Mouse (Mus musculus) liver, embryonic 15.5 days (tissue): ENCODE results near the gene Ercc6l2. TPM values are rescaled to one million over a fixed set of nuclear protein-coding genes. Genes with fewer than 3 reads are reported as not detected.
"Not testable (repeated sequence)": the region's sequence is repeated elsewhere in the genome, so short reads cannot be mapped to it uniquely, and the experiment has no call there.

ENCODE experiments used
- ATAC-seq: fragments of 200-750 bp; cut with Nextera tagmentation; 2 replicates; pipeline ENCODE4 v1.8.0; 2017; ENCODE audit warnings: moderate number of reproducible peaks, mild to moderate bottlenecking, moderate library complexity; ENCODE audit not compliant: insufficient read depth
- H3K27ac ChIP-seq: fragments of 300-500 bp; sonication (generic); replicated peaks from 2 replicates; pipeline ENCODE4 v1.5.1; 2015; ENCODE audit warnings: mild to moderate bottlenecking, inconsistent platforms
- H3K27me3 ChIP-seq: fragments of 300-500 bp; sonication (generic); 2 replicates; pipeline ENCODE4 v1.6.1; 2015; ENCODE audit warnings: mild to moderate bottlenecking, inconsistent platforms
- H3K36me3 ChIP-seq: fragments of 300-500 bp; sonication (generic); replicated peaks from 2 replicates; pipeline ENCODE4 v1.6.1; 2015; ENCODE audit warnings: moderate library complexity, mild to moderate bottlenecking, inconsistent platforms
- H3K4me1 ChIP-seq: fragments of 300-500 bp; sonication (generic); replicated peaks from 2 replicates; pipeline ENCODE4 v1.6.1; 2015; ENCODE audit warnings: inconsistent platforms
- H3K4me2 ChIP-seq: fragments of 300-500 bp; sonication (generic); 2 replicates; pipeline ENCODE4 v1.6.1; 2015; ENCODE audit warnings: moderate library complexity, mild to moderate bottlenecking, inconsistent platforms
- H3K4me3 ChIP-seq: fragments of 300-500 bp; sonication (generic); replicated peaks from 2 replicates; pipeline ENCODE4 v1.5.1; 2015; ENCODE audit warnings: mild to moderate bottlenecking, inconsistent platforms
- H3K9ac ChIP-seq: fragments of 300-500 bp; sonication (generic); 2 replicates; pipeline ENCODE4 v1.6.1; 2015; ENCODE audit warnings: moderate library complexity, mild to moderate bottlenecking, inconsistent platforms
- H3K9me3 ChIP-seq: fragments of 300-500 bp; sonication (generic); replicated peaks from 2 replicates; pipeline ENCODE4 v1.6.1; 2016; ENCODE audit warnings: inconsistent platforms
- WGBS: fragments of 180-500 bp; shearing (Covaris S2); methylation state at CpG from one replicate; pipeline ENCODE4 v1.1.7; 2015; ENCODE audit warnings: mixed read lengths; ENCODE audit not compliant: insufficient replicate concordance; 5-methylcytosine and 5-hydroxymethylcytosine counted together
- polyA plus RNA-seq: library from polyadenylated mRNA; unstranded; fragments of >200 nt; fragmentation: Nextera tagmentation; extraction: Ambion mirVana; gene quantifications from 2 replicates; pipeline ENCODE4 v1.2.1, GENCODE M21; 2015

The Ercc6l2 gene
- polyA plus RNA-seq, 1 experiment from 2014 or later = 7.9 TPM

DNA sequence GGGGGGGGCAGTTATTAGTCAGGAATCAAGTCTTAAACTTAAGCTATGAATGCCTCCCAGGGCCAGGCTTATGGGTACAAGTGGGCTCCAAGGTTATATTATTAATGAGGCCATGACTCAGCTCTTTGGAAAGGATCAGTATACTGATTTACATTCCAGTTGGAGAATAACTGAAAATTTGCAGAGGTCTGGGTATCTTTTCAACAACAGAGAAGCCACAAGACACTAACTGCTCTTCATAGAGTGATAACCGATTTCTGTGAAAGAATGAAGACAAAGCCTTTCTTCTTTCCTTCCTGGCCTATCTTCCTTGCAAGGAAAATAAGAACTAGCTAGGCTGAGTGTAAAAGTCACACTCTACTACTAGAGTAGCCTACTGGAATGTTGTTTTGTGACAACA is 100.6 kb downstream of the Ercc6l2 start:
- H3K4me3 ChIP-seq = no peak overlapping the region
- H3K9me3 ChIP-seq = no peaks in the 10 kb centered on the region
- WGBS = 16% methylated on average over 1 of the region's 1 CpGs
- no peaks in the 10 kb centered on the region for H3K27me3 ChIP-seq
- H3K4me1 ChIP-seq = peaks cover 30% of the 10 kb centered on the region; the same call in 1 of the 2 replicates
- no peak; the same call in 1 of the 2 replicates for ATAC-seq
- H3K36me3 ChIP-seq = no peaks in the 10 kb centered on the region
- no peak overlapping the region for H3K9ac ChIP-seq
- 0 out of 2 replicates have a peak overlapping the region, but pooled peaks have one; percentile 33 for H3K27ac ChIP-seq
- H3K4me2 ChIP-seq = no peak overlapping the region

DNA sequence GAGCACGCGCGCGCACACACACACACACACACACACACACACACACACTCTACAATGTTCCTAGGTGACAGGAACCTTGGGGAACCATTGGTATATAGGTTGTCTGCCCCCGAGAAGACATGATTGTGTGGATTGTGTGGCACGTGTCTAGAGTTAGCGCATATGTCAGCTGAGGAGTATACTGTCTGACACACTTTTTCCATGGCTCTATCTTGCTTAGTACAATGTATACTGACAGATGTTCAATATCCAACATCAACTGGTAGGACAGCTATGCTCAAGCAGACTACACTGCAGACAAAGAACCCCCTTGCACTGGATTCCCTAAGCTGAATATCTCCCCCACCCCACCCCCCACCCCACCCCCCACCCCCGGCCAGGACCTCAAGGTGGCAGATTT is 101.5 kb downstream of the Ercc6l2 start:
- Histone ChIP-seq H3K9me3 (no peaks in the 10 kb centered on the region), H3K36me3 (no peaks in the 10 kb centered on the region), H3K27ac (no peak overlapping the region), H3K27me3 (no peaks in the 10 kb centered on the region), H3K4me3 (no peak overlapping the region), H3K4me2 (no peak overlapping the region), H3K4me1 (peaks cover 30% of the 10 kb centered on the region; the same call in 1 of the 2 replicates), H3K9ac (no peak overlapping the region)
- WGBS = 79% methylated on average over 8 of the region's 8 CpGs
- ATAC-seq = no peak

DNA sequence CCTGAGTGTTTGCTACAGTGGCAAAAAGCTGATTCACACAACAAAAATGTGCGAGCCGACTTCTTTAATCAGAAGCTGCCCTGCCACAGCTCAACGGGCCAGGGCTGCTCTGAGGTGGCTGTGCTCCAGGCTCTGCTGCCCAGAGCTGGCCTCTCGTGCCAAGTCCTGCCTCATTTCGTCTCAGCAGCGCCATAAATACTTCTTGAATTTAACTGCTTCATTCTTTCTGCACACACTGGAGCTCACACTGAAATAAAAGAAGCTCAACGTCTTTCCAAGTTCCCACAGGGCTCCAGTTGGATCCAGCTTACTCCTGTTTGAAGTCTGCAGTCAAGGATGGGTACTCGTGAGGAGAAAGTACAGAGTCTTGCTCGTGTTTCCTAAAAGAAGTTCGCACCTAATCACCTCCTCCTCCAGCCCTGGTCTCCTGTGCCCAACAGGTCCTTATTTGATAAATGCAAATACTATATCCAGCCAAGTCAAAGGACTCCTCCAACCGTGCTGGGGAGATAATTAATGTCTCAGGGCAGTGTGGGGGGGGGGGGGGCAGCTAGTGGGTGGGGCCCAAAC is 102.2 kb downstream of the Ercc6l2 start:
- H3K4me3 ChIP-seq = no peak overlapping the region
- no peak overlapping the region for H3K9ac ChIP-seq
- no peaks in the 10 kb centered on the region for H3K9me3 ChIP-seq
- 31% methylated on average over 11 of the region's 11 CpGs for WGBS
- no peaks in the 10 kb centered on the region for H3K27me3 ChIP-seq
- no peaks in the 10 kb centered on the region for H3K36me3 ChIP-seq
- 0 out of 2 replicates have a peak overlapping the region, but pooled peaks have one; percentile 15 for H3K27ac ChIP-seq
- peaks cover 30% of the 10 kb centered on the region; the same call in 1 of the 2 replicates for H3K4me1 ChIP-seq
- peak; percentile 58 for ATAC-seq
- H3K4me2 ChIP-seq = peak overlapping the region; percentile 2; the same call in 1 of the 2 replicates

DNA sequence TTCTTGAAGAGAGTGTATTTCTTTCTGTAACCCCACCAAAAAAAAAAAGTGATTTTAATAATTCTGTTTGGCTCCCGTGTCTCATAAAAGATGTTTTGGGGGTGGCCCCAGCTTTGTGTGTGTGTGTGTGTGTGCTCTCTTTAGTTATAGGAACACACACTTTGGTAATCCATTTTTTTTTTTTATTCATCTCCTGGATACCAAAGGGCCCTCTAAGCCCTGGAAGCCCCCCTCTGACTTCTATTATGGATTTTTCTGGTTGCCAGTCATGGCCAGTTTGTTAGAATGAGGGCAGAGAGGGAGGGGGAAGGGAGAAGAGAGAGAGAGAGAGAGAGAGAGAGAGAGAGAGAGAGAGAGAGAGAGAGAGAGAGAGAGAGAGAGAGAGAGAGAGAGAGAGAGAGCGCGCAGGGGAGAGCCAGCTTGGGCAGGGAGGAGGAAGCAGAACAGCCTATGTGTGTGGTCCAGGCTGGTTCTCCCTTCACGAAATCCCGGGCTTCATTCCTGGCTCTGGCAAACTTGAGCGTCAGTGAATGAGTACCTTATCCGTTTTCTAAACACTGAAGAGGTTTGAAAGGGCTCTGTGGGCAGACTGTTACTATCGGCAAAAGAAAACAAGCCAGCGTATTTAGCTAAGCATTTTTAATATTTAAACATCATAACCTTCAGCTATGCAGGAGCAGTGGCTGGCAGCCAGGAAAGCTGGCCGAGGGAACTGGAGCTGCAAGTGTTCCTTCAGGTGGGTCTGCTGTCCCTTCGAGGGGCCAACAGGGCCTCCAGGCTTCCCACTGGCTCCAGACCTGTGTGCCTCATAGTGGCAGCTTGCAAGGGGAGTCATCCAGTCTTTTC is 103.0 kb downstream of the Ercc6l2 start:
- ATAC-seq = no peak
- H3K27ac ChIP-seq = no peak overlapping the region
- H3K4me3 ChIP-seq = no peak overlapping the region
- H3K4me1 ChIP-seq = peaks cover 30% of the 10 kb centered on the region; the same call in 1 of the 2 replicates
- WGBS = 38% methylated on average over 11 of the region's 11 CpGs
- H3K9me3 ChIP-seq = no peaks in the 10 kb centered on the region
- H3K9ac ChIP-seq = no peak overlapping the region
- H3K27me3 ChIP-seq = no peaks in the 10 kb centered on the region
- no peak overlapping the region; the same call in 1 of the 2 replicates for H3K4me2 ChIP-seq
- no peaks in the 10 kb centered on the region for H3K36me3 ChIP-seq

DNA sequence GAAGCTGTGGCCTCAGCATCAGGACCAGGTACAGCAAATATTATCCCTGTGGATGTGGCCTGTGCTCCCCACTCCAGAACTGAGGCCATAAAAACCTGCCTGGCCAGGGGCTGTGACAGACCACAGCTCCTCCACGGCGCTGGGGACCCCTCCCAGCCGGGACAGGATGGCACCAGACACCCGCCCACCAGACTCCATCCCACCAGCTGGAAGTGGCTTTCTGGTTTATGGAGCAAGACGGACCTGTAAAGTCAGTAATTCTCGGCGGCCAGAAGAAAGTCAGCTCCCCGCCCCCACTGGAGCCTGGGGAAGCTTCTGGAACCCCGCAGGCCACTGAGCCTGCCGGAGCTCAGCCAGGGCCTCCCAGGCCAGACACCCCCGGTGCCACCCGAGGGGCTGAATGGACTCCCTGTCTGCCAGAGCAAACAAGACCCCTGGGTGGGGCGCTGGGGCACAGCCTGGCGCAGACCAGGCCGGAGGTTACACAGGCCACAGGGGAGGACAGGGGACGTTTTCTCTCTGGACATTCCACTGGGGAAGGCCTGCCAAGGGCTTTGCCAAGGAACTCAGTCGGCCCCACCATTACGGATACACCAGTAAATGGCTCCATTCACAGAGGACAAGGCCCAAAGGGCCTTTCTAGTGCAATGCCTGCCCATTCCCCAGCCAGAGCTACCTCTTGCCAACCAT is 103.8 kb downstream of the Ercc6l2 start:
- H3K9me3 ChIP-seq = no peaks in the 10 kb centered on the region
- WGBS = 72% methylated on average over 18 of the region's 18 CpGs
- H3K36me3 ChIP-seq = no peaks in the 10 kb centered on the region
- H3K4me2 ChIP-seq = no peak overlapping the region
- no peak for ATAC-seq
- no peaks in the 10 kb centered on the region for H3K27me3 ChIP-seq
- no peak overlapping the region for H3K4me3 ChIP-seq
- H3K4me1 ChIP-seq = peaks cover 33% of the 10 kb centered on the region; the same call in 1 of the 2 replicates
- H3K27ac ChIP-seq = no peak overlapping the region
- no peak overlapping the region for H3K9ac ChIP-seq

DNA sequence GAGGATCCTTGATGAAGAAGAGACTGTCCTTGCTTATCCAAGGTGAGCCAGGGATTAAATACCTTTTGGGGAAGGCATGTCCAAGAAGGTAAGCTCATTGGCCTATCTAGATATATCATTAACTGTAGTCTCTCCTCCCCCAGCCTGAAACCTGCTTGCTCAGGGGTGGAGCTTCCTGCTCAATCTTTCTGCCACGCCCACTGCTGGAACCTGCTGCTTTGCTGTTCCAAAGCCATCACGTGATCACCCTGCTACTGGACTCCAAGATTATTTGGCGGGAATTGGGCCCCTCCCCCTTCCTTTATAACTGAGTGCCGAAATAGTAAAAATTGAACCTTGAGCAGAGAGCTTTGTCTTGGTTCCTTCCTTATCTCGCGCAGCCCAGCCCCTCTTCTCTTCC is 109.0 kb downstream of the Ercc6l2 start:
- H3K27me3 ChIP-seq, H3K9me3 ChIP-seq, H3K4me1 ChIP-seq, H3K9ac ChIP-seq, ATAC-seq, H3K4me3 ChIP-seq, H3K27ac ChIP-seq, H3K36me3 ChIP-seq, H3K4me2 ChIP-seq: not testable (repeated sequence)
- WGBS = 34% methylated on average over 4 of the region's 6 CpGs

DNA sequence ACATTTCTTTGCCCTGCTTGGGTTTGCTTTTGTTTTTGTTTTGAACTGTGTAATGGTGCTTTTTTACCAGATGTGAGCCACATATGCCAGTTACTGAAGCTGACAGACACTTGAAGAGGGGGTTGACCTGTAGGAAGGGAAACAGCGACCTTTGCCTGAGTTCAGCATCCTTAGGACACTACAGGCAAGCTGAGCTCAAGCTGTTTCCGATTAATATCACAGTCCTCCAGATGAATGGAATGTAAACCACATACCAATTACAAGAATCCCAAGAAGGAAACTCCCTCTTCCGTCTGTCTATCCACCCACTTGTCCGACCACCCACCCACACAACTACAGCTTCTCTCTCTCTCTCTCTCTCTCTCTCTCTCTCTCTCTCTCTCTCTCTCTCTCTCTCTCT is 112.3 kb downstream of the Ercc6l2 start:
- no peaks in the 10 kb centered on the region for H3K27me3 ChIP-seq
- 61% methylated on average over 4 of the region's 4 CpGs for WGBS
- H3K9ac ChIP-seq = no peak overlapping the region
- H3K36me3 ChIP-seq = no peaks in the 10 kb centered on the region
- no peak for ATAC-seq
- H3K4me3 ChIP-seq = no peak overlapping the region
- H3K4me1 ChIP-seq = peaks cover 16% of the 10 kb centered on the region; the same call in 1 of the 2 replicates
- H3K27ac ChIP-seq = no peak overlapping the region
- H3K9me3 ChIP-seq = no peaks in the 10 kb centered on the region
- no peak overlapping the region for H3K4me2 ChIP-seq

DNA sequence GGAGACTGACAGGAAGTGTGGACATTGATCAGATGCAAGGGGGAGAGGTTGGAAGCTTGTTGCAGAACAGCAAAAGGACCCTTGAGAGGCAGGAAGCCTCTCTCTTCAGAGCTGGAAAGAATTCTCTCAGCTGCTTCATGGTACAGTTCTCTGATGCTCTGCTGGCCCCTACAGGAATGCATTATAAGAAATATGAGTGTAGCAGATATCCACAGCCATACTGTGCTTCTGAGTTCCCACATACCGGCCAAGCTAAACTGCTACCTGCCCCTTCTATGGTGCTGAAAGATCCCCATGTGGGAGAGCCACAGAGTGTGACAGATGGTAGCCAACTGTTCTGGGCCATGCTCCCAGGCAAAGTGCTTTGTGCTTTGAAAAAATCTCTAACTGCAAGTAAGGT is 114.3 kb downstream of the Ercc6l2 start:
- Histone ChIP-seq H3K4me3 (no peak overlapping the region), H3K4me1 (peaks cover 12% of the 10 kb centered on the region; the same call in 1 of the 2 replicates), H3K27ac (no peak overlapping the region), H3K9me3 (no peaks in the 10 kb centered on the region), H3K4me2 (no peak overlapping the region), H3K36me3 (no peaks in the 10 kb centered on the region), H3K9ac (no peak overlapping the region), H3K27me3 (no peaks in the 10 kb centered on the region)
- ATAC-seq = no peak
- 54% methylated on average over 1 of the region's 1 CpGs for WGBS

DNA sequence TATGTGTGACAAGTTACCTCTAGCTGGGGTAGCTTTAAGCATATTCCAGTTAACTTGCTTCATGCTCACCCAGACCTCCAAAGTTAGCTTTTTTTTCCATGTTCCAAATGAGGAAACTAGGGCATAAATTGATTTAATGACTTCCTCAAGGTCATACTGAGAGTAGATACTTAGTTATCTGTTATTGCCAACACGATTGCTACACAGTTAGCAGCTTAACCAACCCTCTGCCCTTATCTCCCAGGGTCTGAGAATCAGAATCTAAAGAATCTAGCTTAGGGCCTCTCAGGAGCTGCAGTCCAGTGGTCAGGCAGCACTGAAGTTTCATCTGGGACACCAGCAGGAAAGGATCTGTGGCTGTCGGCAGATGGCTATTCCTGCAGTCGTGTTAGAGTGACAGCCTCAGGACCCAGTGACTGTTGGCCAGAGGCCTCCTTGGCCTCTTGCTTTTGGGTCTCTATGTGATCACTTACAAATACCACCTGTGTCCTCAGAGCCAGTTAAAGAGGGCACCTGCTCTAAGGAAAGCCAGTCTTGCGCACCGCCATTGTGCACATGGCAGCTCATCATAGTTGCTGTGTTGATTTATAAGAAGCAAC is 115.0 kb downstream of the Ercc6l2 start:
- no peak overlapping the region for H3K27ac ChIP-seq
- no peak overlapping the region for H3K4me3 ChIP-seq
- H3K9me3 ChIP-seq = no peaks in the 10 kb centered on the region
- H3K27me3 ChIP-seq = no peaks in the 10 kb centered on the region
- ATAC-seq = no peak
- H3K9ac ChIP-seq = no peak overlapping the region
- peaks cover 12% of the 10 kb centered on the region; the same call in 1 of the 2 replicates for H3K4me1 ChIP-seq
- no peak overlapping the region for H3K4me2 ChIP-seq
- H3K36me3 ChIP-seq = no peaks in the 10 kb centered on the region
- WGBS = 54% methylated on average over 5 of the region's 5 CpGs

DNA sequence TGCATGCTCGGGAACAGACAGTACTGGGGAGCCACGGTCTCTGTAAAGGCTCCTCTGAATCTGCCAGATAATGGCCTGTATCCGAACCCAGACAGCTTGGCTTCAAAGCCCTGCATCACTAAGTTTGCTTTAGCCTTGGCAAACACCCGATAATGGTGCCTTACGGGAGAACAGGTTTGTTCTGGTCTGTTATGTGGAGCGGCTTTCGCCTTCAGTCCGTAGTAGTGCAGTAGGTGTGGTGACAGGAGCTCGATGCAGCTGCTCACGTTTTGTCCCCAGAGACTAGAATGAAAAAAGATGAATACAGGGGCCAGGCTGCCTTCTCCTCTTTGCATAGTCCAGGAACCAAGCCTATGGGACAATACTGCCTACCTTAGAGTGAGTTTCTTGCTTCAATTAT is 115.5 kb downstream of the Ercc6l2 start:
- Histone ChIP-seq H3K4me1 (peaks cover 12% of the 10 kb centered on the region; the same call in 1 of the 2 replicates), H3K4me2 (no peak overlapping the region), H3K27ac (no peak overlapping the region), H3K9ac (no peak overlapping the region), H3K36me3 (no peaks in the 10 kb centered on the region), H3K27me3 (no peaks in the 10 kb centered on the region), H3K4me3 (no peak overlapping the region), H3K9me3 (no peaks in the 10 kb centered on the region)
- no peak for ATAC-seq
- WGBS = 59% methylated on average over 10 of the region's 10 CpGs

DNA sequence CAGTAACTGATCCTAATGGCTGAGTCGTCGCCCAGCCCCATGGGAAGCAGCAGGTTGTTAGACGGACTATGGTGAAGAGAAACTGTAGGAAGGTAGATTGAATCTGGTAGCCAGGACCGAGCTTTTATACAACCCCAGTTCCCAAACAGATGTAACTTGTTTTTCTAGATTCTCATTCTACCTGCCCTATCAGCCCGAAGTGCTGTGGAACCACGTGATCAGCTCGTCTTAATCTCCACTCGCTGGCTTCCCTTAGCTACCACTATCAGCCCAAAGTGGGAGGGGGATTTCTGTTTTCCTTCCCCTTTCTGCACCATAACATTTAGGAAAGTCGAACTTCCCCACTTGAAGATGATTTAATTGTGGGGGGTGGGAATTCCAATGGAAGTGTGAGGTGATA is 121.3 kb downstream of the Ercc6l2 start:
- Histone ChIP-seq H3K36me3 (no peaks in the 10 kb centered on the region), H3K4me2 (peak overlapping the region; percentile 42), H3K27ac (no peak overlapping the region), H3K9me3 (no peaks in the 10 kb centered on the region), H3K27me3 (no peaks in the 10 kb centered on the region), H3K9ac (no peak overlapping the region), H3K4me1 (peaks cover 8% of the 10 kb centered on the region; the same call in 1 of the 2 replicates), H3K4me3 (no peak overlapping the region)
- WGBS = 30% methylated on average over 9 of the region's 9 CpGs
- no peak for ATAC-seq
